Mouse (Mus musculus): ENCODE measurements around the gene Snrpb.
A peak's percentile ranks its signal among the peaks of the same experiment; 100 is the strongest.

DNA sequence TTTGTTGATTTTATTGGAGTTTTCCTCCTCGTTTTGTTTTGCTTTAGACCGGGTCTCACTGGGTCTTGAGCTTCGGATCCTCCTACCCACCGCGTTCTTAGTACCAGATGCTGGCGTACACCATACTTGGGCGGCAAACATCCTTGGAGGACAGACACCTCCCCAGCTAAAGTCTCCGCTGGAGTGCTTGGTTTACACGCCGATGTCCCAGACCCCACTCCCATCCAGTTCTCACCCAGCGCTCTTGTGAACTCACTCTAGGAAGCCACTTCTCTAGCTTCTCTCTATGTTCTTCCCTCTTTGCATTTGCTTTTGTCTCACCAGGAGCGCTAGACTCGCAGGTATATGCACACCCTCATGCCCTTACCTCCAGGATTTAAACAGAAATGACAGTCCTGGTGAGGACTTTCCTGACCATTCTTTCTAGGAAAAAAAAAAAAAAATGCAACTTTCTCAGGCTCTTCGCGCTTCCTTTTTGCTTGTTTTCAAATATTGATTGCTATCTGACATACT lies 360 bp upstream of the Snrpb start:
- TF ChIP-seq CTCF (IDR thresholded peaks at IDR 0.05; ENCODE audit: low read depth) (0 out of 2 replicates have a peak, but pooled peaks have one; percentile 8), EP300 (IDR thresholded peaks at IDR 0.05; ENCODE audit: low read depth) (no peak)

Measured in liver, embryonic 14.5 days (tissue).